Mouse (Mus musculus) limb, embryonic 11.5 days (tissue): Measurements from ENCODE around the gene Tram2. TPM values are rescaled to one million over a fixed set of nuclear protein-coding genes. Genes with fewer than 3 reads are reported as not detected.

Experiments used
- ATAC-seq: fragments of 200-750 bp; cut with Nextera tagmentation; 2 replicates; pipeline ENCODE4 v1.8.0; 2017; ENCODE audit warnings: low read depth; ENCODE audit not compliant: insufficient number of reproducible peaks, low FRiP score, low TSS enrichment
- DNase-seq: peaks from one replicate; pipeline ENCODE4 v3.0.0-alpha.2; 2015; ENCODE audit warnings: low spot score
- H3K27ac ChIP-seq: fragments of 300-500 bp; sonication (generic); replicated peaks from 2 replicates; pipeline ENCODE4 v1.5.1; 2014; ENCODE audit warnings: low read depth, mild to moderate bottlenecking, low read length
- H3K27me3 ChIP-seq: fragments of 300-500 bp; sonication (generic); 2 replicates; pipeline ENCODE4 v1.6.1; 2014; ENCODE audit warnings: mild to moderate bottlenecking, low read length, mixed read lengths; ENCODE audit not compliant: control insufficient read depth, insufficient read depth
- H3K36me3 ChIP-seq: fragments of 300-500 bp; sonication (generic); 2 replicates; pipeline ENCODE4 v1.6.1; 2014; ENCODE audit warnings: mild to moderate bottlenecking, low read length, moderate library complexity, mixed read lengths; ENCODE audit not compliant: control insufficient read depth, insufficient read depth
- H3K4me1 ChIP-seq: fragments of 300-500 bp; sonication (generic); 2 replicates; pipeline ENCODE4 v1.6.1; 2014; ENCODE audit warnings: low read length, mixed read lengths; ENCODE audit not compliant: control insufficient read depth, insufficient read depth
- H3K4me2 ChIP-seq: fragments of 300-500 bp; sonication (generic); 2 replicates; pipeline ENCODE4 v1.6.1; 2014; ENCODE audit warnings: low read depth, mild to moderate bottlenecking, moderate library complexity; ENCODE audit not compliant: severe bottlenecking
- H3K4me3 ChIP-seq: fragments of 300-500 bp; sonication (generic); 2 replicates; pipeline ENCODE4 v1.5.1; 2014; ENCODE audit warnings: low read depth, low read length
- H3K9ac ChIP-seq: fragments of 300-500 bp; sonication (generic); 2 replicates; pipeline ENCODE4 v1.6.1; 2014; ENCODE audit warnings: mild to moderate bottlenecking, low read length
- H3K9me3 ChIP-seq: fragments of 300-500 bp; sonication (generic); 2 replicates; pipeline ENCODE4 v1.6.1; 2016; ENCODE audit warnings: low read length; ENCODE audit not compliant: control insufficient read depth
- WGBS: fragments of 180-500 bp; shearing (Covaris S2); extraction: QIAGEN DNeasy Blood & Tissue Kit; methylation state at CpG from one replicate; pipeline ENCODE4 v1.1.7; 2014; 5-methylcytosine and 5-hydroxymethylcytosine counted together
- polyA plus RNA-seq: library from polyadenylated mRNA; unstranded; fragments of >200 nt; fragmentation: Nextera tagmentation; extraction: Ambion mirVana; gene quantifications from 2 replicates; pipeline ENCODE4 v1.2.1, GENCODE M21; 2014

The Tram2 gene
- polyA plus RNA-seq, 1 experiment from 2014 or later: 8.6 TPM

- Histone ChIP-seq H3K9ac (no peak overlapping the region), H3K4me3 (no peak overlapping the region), H3K4me2 (no peak overlapping the region), H3K4me1 (no peaks in the 10 kb centered on the region), H3K9me3 (no peaks in the 10 kb centered on the region), H3K27ac (no peak overlapping the region), H3K36me3 (no peaks in the 10 kb centered on the region), H3K27me3 (no peaks in the 10 kb centered on the region)
- ATAC-seq: no peak
- 82% methylated on average over 5 of the region's 5 CpGs for WGBS
- DNase-seq: no peak
These were observed 53.8 kb downstream of the Tram2 start for GRCm38 (mm10) chr1:21025203-21025602.

- Histone ChIP-seq H3K27ac (no peak overlapping the region), H3K4me3 (no peak overlapping the region), H3K9me3 (no peaks in the 10 kb centered on the region), H3K36me3 (no peaks in the 10 kb centered on the region), H3K27me3 (no peaks in the 10 kb centered on the region), H3K4me2 (no peak overlapping the region), H3K9ac (no peak overlapping the region), H3K4me1 (no peaks in the 10 kb centered on the region)
- no peak for DNase-seq
- ATAC-seq: no peak
- WGBS: 90% methylated on average over 3 of the region's 3 CpGs
These were observed 55.9 kb downstream of the Tram2 start for GRCm38 (mm10) chr1:21023101-21023500.

DNA sequence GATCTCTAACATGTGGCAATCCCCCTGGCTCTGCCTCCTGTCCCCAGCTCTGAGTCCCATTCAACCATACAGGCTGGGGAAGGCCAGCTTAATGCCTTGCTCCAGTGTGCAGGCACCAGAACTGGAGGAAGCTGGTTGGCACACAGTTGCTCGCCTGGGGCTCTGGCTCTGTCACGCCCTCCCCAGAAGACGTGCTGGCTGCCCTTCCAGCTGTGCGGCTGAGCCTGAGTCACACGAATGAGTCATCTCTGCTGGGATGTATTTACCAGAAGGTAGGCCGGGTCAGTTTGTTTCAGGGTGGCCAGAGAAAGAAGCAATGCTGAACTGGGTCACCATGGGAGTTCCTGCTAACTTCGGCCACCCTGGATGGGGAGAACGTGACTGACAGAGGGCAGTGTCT is 64.6 kb downstream of the Tram2 start:
- Histone ChIP-seq H3K27me3 (no peaks in the 10 kb centered on the region), H3K4me2 (no peak overlapping the region), H3K9ac (no peak overlapping the region), H3K36me3 (no peaks in the 10 kb centered on the region), H3K9me3 (no peaks in the 10 kb centered on the region), H3K4me3 (no peak overlapping the region), H3K4me1 (no peaks in the 10 kb centered on the region), H3K27ac (no peak overlapping the region)
- no peak for ATAC-seq
- DNase-seq: no peak
- 72% methylated on average over 8 of the region's 8 CpGs for WGBS

DNA sequence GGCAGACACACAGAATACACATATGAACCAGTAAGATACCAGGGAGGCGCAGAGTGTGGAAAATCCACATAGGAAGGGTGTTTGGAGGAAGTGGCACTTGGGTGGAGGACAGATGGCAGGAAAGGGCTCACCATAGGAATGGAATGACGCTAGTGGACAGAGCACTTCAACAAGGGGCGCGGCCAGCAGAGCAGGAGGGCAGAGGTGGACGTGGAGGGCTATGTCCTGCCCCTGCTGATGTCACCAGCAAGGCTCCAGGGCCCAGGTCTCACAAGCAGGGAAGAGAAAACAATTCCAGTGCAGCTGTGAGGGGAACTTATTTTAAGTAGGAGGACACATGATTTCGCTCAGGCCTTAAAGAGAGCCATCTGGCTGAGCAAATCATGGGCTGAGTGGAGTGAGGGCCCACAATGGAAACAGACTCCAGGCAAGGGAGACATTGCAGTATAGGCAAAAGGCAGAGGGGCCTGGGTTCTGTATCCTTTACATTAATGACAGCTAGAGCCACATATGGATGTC is 68.7 kb downstream of the Tram2 start:
- Histone ChIP-seq H3K9ac (no peak overlapping the region; the same call in 1 of the 2 replicates), H3K4me3 (no peak overlapping the region), H3K27ac (no peak overlapping the region), H3K4me1 (no peaks in the 10 kb centered on the region), H3K4me2 (no peak overlapping the region), H3K36me3 (no peaks in the 10 kb centered on the region), H3K9me3 (no peaks in the 10 kb centered on the region), H3K27me3 (no peaks in the 10 kb centered on the region)
- 76% methylated on average over 6 of the region's 6 CpGs for WGBS
- DNase-seq (no peak), ATAC-seq (no peak)

GRCm38 (mm10) chr1:21008891-21009290 is 70.1 kb downstream of the Tram2 start:
- DNase-seq (no peak), ATAC-seq (no peak)
- Histone ChIP-seq H3K36me3 (no peaks in the 10 kb centered on the region), H3K27ac (no peak overlapping the region), H3K9me3 (no peaks in the 10 kb centered on the region), H3K4me1 (no peaks in the 10 kb centered on the region), H3K4me3 (no peak overlapping the region), H3K9ac (no peak overlapping the region), H3K4me2 (no peak overlapping the region), H3K27me3 (no peaks in the 10 kb centered on the region)
- 74% methylated on average over 4 of the region's 4 CpGs for WGBS

DNA sequence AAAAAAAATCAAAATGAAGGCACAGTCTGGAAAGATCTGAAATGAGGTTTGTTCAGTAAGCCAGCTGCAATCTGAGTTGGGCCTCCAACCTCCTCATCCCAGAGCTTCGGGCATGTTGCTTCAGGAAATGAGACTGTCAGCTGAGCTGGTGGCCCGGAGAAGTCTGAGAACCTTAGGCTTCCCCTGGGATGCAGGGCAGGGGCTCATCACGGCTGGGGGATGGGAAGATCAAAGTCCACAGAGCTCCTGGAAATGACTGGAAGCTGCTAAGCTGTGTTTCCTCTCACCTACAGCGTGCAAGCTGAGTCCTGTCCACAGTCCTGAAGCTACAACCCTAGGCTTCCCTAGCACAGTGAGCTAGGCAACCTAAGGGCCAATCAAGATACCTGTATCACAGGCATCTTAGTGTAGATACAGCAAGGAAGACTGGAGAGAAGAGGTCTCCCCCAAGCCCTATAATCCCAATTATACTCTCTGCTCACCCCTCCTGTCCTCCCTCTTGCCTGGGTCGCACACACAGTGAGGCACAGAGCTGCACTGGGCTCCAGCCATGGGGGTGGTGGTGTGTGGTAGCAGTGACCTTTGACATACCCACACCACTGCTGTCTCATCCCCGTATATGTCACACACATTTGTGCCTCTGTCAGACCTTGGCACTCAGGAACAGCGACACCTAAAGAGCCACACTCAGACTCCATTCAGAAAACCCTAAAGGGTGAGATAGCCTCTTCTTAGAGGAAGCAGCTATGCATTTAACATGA is 70.9 kb downstream of the Tram2 start:
- Histone ChIP-seq H3K4me3 (no peak overlapping the region), H3K27ac (no peak overlapping the region), H3K4me2 (no peak overlapping the region), H3K27me3 (no peaks in the 10 kb centered on the region), H3K9me3 (no peaks in the 10 kb centered on the region), H3K4me1 (no peaks in the 10 kb centered on the region), H3K9ac (no peak overlapping the region), H3K36me3 (no peaks in the 10 kb centered on the region)
- DNase-seq: no peak
- no peak for ATAC-seq
- 50% methylated on average over 7 of the region's 7 CpGs for WGBS

GRCm38 (mm10) chr1:21006775-21007174 is 72.3 kb downstream of the Tram2 start:
- Histone ChIP-seq H3K4me1 (no peaks in the 10 kb centered on the region), H3K9ac (no peak overlapping the region), H3K4me3 (no peak overlapping the region), H3K36me3 (no peaks in the 10 kb centered on the region), H3K9me3 (no peaks in the 10 kb centered on the region), H3K4me2 (no peak overlapping the region), H3K27ac (no peak overlapping the region), H3K27me3 (no peaks in the 10 kb centered on the region)
- DNase-seq (no peak), ATAC-seq (no peak)
- WGBS: 91% methylated on average over 5 of the region's 5 CpGs

DNA sequence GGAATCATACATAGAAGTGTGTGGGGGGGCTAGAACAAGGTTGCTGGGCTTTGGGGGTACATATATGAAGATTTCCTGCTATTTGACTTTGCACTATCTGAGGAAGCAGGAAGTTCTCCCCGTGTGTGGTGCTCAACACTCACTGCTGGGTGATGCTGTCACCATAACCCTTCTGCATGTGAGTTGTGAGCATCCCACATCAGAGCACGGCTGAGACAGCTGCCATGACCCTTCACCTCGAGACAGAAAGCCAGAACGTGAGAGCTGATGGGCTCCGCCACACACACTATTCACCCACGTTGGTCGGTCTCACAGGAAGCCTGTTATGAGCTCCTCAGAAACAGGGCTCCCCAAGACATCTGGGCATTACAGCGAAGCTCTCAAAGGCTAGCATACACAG is 74.4 kb downstream of the Tram2 start:
- 84% methylated on average over 8 of the region's 8 CpGs for WGBS
- Histone ChIP-seq H3K9me3 (no peaks in the 10 kb centered on the region), H3K9ac (no peak overlapping the region), H3K27ac (no peak overlapping the region), H3K4me1 (no peaks in the 10 kb centered on the region), H3K4me3 (no peak overlapping the region), H3K4me2 (no peak overlapping the region), H3K27me3 (no peaks in the 10 kb centered on the region), H3K36me3 (0 out of 2 replicates have a peak, but pooled peaks cover 3% of the 10 kb centered on the region)
- ATAC-seq (no peak), DNase-seq (no peak)
